Mouse (Mus musculus) adrenal gland, postnatal 25 days (tissue): Measurements from ENCODE around the gene Hivep1. TPM values are rescaled to one million over a fixed set of nuclear protein-coding genes. Genes with fewer than 3 reads are reported as not detected.

Source experiments
- DNase-seq: peaks from one replicate; pipeline ENCODE4 v3.0.0; 2021; ENCODE audit warnings: mixed read lengths
- total RNA-seq: library from RNA; stranded (reverse); gene quantifications from 2 replicates; pipeline ENCODE4 v1.2.3, GENCODE M21; 2021

Hivep1 gene
- total RNA-seq, 1 experiment from 2014 or later = 31.6 TPM

DNA sequence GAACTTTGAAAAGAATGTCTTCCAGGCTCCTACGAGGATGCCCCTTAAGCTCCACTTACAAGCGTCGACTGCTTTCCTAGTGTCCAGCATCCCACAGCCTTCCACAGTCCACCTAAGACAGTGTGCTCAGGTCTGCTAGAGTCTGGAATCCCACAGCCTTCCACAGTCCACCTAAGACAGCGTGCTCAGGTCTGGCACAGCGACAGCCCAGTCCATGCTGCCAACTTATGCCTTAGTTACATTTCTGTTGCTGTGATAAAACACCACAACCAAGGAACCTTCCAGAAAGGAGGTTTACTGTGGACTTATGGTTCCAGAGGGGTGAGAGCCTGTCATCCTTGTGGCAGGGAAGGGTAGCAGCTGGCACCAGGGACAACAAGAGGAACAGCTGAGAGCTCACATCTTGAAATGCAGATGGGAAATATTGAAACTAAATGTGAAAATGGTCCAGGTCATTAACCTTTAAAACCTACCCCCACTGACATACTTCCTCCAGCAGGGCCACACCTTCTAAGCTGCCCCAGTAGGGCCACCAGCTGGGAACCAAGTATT is 25.0 kb downstream of the Hivep1 start:
- DNase-seq = no peak

DNA sequence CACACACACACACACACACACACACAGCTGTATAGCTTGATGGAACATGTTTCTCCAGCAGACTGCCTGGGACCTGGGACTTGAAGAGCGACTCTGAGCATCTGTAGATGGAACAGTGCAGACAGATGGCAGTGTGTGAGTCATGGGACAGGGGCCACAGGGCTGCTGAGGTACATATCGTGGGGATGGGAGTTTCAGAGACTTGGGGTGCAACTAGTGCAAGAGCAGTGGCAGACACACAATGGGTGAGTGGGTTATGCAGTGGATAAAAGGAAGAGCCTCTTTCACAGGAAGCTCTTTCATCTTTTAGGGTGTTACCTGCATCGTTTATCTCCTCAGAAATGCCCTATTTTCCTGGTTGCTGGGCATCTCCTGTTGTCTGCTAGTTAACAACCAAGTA is 25.8 kb downstream of the Hivep1 start:
- DNase-seq = no peak

DNA sequence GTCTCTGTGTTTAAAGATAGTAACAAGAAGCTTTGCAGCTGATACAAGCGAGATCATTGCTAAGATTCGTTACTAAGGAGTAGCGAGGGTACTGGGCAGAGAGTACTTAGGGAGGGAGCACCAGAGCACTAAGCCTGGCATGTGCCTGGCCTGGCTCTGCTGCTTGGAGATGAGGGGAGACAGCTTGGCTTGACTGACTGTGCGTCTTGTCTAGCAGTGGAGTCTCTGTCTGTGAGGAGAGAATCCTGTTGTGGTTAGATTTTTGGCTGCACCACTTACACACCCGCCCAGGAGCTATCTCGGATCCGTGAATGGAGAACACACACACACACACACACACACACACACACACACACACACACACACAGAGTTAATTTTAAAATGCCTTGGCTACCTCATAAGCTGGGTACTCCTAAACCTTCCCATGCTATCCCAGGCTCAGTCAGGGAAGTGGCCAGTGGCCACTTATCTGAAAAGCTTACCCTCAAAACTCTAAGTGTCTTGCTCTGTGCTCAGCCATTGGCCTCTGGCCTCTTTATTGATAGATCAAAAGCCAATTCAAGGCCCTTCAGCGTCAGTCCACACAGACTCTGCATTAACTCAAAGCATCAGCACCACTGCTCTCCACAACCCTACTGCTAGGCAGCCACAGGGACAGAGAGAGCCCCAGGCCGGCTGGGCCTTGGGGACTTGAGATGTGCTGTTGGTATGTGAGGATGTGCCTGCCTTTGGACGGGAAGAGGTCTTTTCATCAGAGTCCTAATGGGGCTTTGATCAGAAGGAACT is 28.5 kb downstream of the Hivep1 start:
- no peak for DNase-seq

DNA sequence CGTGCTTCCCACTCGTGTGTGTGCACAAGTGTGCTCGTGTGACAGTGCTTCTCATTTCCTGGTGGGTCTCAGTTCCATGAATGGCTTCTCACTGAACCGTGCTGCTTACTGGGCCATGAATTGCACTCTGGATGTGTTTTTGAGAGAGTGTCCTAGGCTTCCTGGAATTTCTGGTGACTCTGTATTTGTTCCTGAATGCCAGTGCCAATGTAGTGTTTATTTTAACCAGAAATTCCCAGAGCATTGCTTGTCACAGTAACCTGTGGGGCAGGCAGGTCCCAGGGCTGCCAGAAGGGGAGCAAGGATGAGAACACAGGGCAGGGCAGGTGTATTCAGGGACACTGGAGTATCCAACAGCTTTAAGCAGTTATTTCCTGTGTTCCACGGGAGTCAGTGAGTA is 36.5 kb downstream of the Hivep1 start:
- no peak for DNase-seq

DNA sequence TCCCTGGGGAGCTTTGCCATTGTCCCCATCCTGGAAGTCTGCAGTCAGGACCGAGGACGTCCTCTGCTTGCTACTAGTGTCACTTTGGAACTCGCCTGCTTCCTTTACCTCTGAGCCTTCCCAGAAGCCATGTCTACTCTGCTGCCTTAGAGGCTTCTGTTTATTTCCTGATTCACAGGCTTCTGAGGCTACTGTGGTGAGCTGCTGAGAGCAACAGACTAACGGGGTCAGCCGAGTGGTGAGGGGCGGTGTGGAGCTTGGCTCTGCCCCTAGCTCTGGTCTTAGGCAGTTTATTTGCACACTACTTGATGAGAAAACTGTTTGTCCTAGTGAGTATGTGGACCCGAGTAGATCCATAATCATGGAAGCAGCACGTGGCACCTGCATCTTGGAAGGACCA is 37.2 kb downstream of the Hivep1 start:
- DNase-seq = no peak

DNA sequence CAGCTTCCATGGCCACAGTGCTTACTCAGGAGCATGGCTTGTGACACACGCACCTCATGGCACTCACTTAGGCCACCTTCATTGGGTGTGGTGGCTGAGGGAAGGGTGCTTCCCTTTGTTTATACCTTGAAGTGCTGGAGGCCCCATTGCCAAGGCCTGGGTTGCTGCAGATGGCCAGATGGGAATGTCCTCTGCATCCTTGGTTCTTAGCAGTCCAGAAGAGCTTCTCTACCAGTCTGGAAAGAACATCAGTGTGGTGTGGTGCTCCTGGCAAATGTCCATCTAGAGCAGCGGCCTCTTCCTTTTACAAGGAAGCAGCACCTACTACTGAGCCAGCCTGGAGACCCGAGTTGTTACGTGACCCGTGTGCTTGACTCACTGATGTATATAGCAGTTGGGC is 38.9 kb downstream of the Hivep1 start:
- no peak for DNase-seq

DNA sequence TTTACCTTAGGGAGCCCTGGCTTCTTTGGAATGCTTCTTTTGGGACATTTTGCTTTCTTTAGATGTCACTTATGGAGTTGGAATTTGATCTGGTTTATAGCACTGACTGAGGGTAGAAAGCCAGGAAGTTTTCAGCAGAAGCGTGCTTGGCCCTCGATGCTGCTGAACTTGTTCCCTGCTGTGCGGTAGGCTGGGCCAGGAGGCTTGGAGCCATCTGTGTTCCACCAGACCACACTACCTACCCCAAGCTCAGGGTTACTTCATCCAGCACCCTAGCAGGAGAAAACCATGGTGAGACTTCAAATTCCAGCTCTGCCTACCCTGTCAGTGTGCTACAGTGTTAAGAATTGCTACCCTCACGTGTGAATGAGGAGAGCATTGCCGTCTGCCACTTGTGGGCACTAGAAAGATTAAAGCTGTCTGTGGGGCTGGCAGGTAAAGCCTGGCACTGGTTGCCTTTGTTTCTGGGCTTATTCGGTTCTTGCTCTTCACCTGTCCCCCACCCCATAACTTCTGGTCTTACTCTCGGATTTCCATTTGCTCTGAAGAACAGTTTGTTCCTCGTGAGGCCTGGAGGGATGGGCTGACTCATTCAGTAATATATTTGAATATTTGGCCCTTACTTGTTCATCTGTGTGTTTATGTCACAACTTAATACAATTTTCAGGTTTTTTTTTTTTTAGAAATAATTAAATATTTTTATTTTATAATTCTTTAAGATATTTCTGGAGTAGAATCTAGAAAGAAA is 40.7 kb downstream of the Hivep1 start:
- no peak for DNase-seq

DNA sequence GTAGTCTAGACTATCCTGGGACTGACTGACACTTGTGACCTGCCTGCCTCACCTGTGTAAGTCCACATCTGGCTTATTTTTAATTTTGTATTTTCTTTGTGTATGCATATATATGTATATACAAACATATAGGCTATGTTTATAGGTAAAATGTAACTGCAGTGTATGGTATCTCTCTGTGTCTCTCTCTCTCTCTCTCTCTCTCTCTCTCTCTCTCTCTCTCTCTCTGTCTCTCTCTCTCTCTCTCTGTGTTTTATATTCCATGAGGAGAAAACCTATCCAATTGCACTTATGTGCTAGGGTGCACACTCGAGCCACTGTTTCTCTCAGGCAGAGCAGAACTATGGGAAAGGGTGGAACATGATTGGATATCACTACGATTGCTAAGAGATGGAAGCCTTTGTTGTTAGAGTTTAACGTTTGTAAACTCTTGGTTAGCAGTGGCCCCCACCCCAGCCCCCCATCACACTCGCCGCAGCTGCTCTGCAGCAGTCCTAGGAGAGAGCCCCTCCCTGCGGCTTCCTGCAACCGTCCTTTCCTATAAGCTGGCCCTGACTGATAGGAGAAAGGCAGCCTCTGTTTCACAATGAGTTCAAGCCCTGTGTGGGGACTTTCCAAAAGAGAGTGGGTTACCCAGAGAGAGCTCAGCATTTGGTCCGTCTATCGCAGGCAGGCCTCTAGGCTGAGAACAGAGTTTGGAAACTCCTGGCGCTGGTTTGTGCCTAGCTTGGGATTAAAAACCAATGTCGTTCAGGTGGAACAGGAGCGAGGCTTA is 41.6 kb downstream of the Hivep1 start:
- no peak for DNase-seq

DNA sequence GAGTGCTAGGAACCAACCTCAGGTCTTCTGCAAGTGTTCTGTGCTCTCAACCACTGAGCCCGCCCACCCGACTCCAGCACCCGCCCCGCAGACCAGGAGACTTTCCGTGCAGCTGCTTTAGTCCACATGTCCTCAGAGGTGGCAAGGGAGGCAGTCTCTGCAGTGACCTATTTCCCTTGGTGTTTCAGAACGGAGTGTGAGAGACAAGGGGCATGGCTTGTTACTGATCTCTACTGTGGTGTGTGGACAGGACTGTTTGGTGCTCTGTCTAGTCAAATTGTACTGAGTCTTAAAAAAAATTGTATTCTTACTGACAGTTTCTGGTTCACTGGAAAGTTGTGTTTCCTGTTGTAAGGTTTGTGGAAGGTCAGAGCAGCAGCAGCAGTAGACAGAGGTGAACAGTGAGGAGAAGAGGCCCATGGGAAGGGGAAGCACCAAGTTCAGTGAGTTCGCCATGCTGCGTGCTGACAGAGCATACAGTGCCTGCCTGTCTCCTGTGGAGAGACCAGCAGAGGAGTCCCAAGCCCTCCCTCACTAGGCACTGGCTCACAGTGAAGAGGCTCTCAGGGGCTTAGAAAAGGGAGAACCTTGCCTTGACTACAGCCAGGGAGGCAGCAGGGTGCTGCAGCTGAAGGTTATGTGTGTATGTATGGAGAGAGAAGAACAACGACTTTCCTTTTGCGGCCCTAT is 44.1 kb downstream of the Hivep1 start:
- no peak for DNase-seq

DNA sequence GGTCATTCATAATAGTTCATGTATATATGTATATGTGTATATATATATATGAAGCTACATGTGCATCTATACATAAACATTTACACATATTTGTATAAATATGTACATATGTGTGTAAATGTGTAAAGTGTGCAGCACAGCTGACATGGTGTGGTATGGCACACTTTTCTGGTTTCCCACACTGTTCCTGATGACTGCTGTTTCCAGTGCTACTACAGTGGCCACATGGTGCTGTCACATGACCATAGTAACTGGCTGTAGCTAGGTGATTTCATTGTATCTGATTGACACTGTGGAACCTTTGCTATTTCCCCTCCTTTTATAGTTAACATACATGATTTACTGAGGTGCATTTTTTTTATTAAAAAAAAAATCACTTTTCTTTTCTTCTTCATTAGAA is 45.3 kb downstream of the Hivep1 start:
- no peak for DNase-seq

DNA sequence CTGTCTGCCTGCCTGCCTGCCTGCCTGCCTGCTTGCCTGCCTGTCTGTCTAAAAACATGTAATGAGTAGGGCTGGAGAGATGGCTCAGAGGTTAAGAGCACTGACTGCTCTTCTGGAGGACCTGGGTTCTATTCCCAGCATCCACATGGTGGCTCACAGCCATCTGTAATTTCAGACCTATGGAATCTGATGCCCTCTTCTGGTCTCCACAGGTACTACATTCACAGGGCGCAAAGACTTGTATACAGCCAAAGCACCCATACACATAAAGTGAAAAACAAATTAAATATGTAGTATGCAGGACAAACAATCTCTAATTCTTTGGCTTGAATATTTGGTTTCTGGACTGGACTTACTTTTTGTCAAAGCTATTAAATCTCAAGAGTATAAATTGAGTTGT is 46.7 kb downstream of the Hivep1 start:
- DNase-seq = no peak

DNA sequence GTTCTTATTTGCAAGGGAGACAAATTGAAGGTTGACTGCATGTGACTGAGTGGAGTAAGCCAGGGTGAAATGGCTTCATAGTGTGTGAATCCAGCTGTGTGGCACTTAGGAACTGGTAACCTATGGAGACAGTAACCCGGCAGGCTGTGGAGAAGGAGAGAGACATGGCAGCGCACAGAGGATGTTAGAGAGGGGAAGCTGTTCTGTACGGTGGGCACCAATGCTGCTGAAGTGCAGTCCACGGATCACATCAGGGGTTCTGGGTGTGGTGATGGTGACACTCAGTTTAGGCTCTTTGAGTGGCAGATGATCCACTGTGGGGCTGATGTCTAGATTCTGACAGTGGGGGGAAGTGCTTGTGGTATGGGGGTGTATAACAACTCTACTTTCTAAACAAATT is 47.7 kb downstream of the Hivep1 start:
- DNase-seq = no peak

DNA sequence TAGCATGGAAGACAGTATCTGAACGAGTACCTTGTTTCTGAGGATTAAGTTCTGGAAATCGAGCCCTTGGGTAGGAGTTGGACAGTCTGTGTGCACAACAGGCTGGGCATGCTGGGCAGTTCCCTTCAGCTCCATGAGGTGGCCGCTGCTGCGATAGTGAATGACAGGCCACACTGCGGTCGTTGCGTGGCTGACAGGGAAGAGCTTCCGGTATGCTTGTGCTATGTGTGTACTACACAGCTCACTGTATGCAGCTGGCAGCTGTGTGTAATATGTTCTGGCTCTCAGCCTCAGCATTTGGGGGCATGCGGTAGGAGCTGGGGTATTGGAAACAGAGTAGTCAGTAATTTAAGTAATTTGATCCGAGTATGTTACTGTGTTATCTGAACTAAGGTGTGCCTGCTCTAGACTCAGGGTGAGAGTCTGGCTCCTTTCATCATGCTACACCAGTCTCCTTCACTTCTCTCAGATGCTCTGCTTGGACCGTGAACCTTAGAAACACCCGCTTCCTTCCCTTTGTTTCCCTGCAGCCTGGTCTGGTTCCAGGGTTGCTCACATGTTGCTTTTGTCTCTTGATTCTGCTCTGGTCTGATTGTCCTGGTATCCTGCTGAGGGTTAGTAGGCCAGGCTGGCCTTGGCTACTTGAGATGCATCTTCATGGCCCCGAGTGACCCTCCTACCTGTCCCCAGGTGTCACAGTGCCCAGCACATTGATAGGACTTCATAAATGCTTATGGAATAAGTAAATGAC is 49.8 kb downstream of the Hivep1 start:
- DNase-seq = no peak

DNA sequence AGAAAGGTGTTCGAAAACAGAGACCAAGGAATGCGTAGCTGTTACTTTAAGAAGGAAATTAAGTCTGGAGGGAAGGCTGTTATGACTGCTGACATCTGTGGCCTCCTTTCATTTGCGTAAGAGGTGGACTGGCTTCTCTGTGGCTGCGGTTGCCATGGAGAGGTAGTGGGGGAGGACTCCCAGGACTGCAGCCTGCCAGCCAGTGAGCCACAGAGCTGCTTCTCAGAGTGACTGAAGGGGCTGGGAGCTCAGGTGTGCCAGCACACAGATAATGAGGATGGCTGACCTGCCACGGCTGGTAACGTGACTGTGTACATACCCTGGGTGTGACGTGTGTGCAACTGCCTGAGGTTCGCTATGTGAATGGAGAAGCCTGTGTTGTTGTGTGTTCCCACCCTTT is 51.2 kb downstream of the Hivep1 start:
- peak; percentile 59 for DNase-seq

DNA sequence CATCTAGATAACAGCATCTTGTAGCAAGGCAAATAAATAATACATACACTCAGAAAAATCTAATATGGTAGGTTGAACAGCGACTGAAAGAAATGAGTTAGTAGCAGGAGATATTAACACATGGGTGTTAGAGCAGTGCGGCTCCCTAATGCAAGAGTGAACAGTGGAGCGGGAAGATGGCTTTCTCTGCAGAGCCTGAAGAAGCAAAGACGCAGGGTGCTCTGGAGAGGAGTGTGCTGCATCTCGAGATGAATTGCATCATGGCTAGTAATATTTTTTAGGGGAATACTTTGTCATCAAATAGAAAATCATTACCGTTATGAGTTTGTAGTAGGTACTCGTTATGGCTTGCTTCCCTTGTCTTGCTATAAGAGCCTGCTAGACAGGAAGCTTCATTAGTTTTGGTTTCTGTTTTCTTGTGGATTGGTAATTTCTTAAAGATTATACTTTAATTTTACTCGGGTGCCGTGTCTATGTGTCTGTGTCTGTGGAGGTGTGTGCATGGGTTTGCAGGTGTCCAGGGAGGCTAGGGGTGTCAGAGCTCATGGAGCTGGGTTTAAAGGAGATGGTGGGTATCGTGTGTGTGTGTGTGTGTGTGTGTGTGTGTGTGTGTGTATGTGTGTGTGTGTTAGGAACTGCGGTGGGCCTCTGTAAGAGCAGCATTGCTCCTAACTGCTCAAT is 51.8 kb downstream of the Hivep1 start:
- no peak for DNase-seq

DNA sequence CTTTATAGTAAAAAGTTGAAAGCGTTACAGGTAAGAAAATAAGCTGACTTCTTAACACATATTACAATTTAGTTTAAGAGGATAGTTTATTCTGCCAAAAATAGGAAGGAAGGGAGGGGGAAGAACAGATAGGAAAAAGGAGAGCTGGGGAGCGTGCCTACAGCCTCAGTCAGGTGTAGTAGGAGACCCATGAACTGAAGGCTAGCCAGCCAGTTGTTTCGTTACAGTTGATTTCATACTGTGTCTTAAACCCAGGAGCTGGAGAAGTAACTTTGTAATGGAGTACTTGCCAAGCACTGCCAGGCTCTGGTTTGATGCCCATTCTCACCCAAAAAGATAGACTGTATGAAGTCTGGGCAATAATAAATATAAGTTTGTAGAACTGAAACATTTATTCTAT is 52.5 kb downstream of the Hivep1 start:
- DNase-seq = no peak

DNA sequence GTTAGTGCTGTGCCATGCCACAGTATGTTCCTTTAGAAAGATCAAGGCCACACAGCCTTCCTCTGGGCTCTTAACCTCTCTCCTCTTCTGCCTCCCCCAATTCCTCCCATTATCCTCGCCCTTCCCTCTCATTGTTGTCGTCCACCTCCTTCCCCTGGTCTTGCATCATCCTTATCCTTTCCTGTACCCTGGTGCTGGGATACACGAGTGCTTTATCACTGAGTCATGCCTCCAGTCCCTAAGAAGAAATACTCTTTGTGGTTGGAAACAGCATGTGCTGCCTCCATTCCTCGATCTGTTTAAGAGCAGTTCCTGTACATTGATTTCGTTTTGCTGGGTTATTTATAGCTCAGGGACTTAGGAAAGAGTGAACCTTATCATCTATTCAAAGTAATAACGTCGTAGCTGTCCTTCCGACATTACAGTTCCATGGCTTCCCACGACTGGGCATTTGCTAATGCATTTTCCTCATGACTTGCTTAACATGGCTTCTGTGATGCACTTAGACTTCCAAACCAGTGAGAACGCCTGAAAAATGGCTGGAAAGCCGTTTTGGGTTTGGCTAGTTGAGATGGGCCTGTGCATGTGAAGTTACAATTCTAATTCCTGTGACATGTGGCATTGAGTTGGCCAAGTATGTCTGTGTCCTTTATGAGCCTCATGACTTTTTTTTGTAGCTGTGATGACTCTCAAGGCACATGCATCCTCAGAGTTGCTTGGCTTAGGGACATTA is 56.8 kb downstream of the Hivep1 start:
- no peak for DNase-seq

DNA sequence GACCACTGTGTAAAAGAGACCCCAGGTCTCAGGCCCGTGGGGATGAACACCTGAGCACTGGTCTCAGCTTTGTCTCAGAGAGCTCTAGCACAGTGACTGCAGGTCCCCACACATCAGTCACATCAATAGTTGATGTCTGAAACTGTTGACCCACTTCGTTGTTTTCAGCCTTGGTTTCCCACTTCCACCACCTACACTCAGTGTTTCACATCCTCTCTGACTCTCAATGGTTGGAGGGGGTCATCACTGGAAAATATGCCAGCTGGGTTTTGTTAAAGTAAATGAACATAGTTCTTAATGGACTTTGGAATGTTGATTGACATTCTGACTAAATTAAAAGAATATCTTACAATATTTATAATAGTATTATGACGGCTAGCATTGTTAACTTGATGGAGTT is 58.6 kb downstream of the Hivep1 start:
- DNase-seq = no peak

DNA sequence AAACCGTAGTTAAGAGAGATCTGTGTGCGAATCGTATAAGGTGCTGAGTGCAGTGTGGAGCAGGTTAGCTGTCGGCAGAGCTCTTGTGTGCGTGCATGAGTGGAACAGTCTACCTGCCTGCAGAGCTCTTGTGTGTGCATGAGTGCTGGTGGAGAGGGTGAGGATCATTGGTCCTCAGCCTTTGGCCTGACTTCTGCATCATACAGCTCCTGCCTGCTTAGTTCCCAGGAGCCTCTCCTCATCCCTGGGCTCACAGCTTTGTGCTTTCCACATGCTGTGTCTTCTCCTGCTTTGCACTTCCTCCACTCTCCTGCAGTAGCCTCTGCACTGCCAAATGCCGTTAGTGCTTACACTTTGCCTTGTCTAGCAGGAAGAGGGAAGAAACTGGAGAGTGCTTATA is 60.2 kb downstream of the Hivep1 start:
- no peak for DNase-seq

DNA sequence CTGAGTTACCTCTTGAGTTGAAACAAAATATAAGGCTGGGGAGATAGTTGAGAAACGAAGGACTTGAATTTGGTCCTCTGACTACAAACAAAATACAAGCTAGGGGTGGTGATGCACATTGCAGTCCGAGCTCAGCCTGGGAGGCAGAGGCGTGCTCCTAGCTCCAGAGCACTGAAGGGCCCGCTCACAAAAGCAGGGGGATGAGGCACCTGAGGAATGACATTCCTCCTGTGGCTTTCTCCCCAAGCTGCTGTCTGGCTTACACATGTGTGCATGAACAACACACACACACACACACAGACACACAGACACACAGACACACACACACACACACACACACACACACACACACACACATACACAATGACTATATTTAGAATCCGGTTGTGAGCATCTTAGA is 60.9 kb downstream of the Hivep1 start:
- no peak for DNase-seq
